Mouse (Mus musculus) kidney, postnatal 0 days (tissue): Measurements from ENCODE around the gene Ttll12. TPM values are rescaled to one million over a fixed set of nuclear protein-coding genes. Genes with fewer than 3 reads are reported as not detected.

ENCODE experiments used
- ATAC-seq: fragments of 200-750 bp; cut with Nextera tagmentation; replicated peaks from 2 replicates; pipeline ENCODE4 v1.8.0; 2017; ENCODE audit warnings: low read depth, moderate number of reproducible peaks, moderate TSS enrichment, moderate library complexity; ENCODE audit not compliant: low FRiP score
- DNase-seq: peaks from one replicate; pipeline ENCODE4 v3.0.0-alpha.2; 2016; ENCODE audit warnings: low spot score
- H3K27ac ChIP-seq: fragments of 300-500 bp; sonication (generic); 2 replicates; pipeline ENCODE4 v1.5.1; 2014; ENCODE audit warnings: mild to moderate bottlenecking
- H3K27me3 ChIP-seq: fragments of 300-500 bp; sonication (generic); 2 replicates; pipeline ENCODE4 v1.6.1; 2014; ENCODE audit warnings: low read length, mixed read lengths; ENCODE audit not compliant: insufficient read depth
- H3K36me3 ChIP-seq: fragments of 300-500 bp; sonication (generic); 2 replicates; pipeline ENCODE4 v1.6.1; 2014; ENCODE audit warnings: low read length, mixed read lengths; ENCODE audit not compliant: insufficient read depth
- H3K4me1 ChIP-seq: fragments of 300-500 bp; sonication (generic); replicated peaks from 2 replicates; pipeline ENCODE4 v1.6.1; 2014; ENCODE audit warnings: antibody characterized with exemption, low read length, mixed read lengths; ENCODE audit not compliant: insufficient read depth
- H3K4me2 ChIP-seq: fragments of 300-500 bp; sonication (generic); 2 replicates; pipeline ENCODE4 v1.6.1; 2014; ENCODE audit warnings: mild to moderate bottlenecking, low read length, moderate library complexity, mixed read lengths
- H3K4me3 ChIP-seq: fragments of 300-500 bp; sonication (generic); replicated peaks from 2 replicates; pipeline ENCODE4 v1.5.1; 2014; ENCODE audit warnings: low read depth, low read length
- H3K9ac ChIP-seq: fragments of 300-500 bp; sonication (generic); 2 replicates; pipeline ENCODE4 v1.6.1; 2014; ENCODE audit warnings: low read depth, low read length
- H3K9me3 ChIP-seq: fragments of 300-500 bp; sonication (generic); replicated peaks from 2 replicates; pipeline ENCODE4 v1.6.1; 2016; ENCODE audit warnings: low read length, inconsistent platforms, mixed read lengths
- CTCF ChIP-seq: IDR thresholded peaks from 2 replicates; pipeline ENCODE4 v1.5.1; 2016; ENCODE audit warnings: antibody characterized with exemption, low read depth, mild to moderate bottlenecking, moderate library complexity
- WGBS: fragments of 180-500 bp; shearing (Covaris S2); extraction: QIAGEN DNeasy Blood & Tissue Kit; methylation state at CpG from one replicate; pipeline ENCODE4 v1.1.7; 2014; 5-methylcytosine and 5-hydroxymethylcytosine counted together
- polyA plus RNA-seq: library from polyadenylated mRNA; unstranded; fragments of >200 nt; fragmentation: Nextera tagmentation; extraction: Ambion mirVana; gene quantifications from 2 replicates; pipeline ENCODE4 v1.2.1, GENCODE M21; 2015

Gene Ttll12
- polyA plus RNA-seq, 1 experiment from 2014 or later, result 22.4 TPM

GRCm38 (mm10) chr15:83573606-83574005 lies 21.4 kb downstream of the Ttll12 start:
- ATAC-seq (no peak), DNase-seq (no peak)
- Histone ChIP-seq H3K4me2 (no peak overlapping the region), H3K4me1 (no peaks in the 10 kb centered on the region), H3K9ac (no peak overlapping the region), H3K27ac (no peak overlapping the region), H3K4me3 (no peak overlapping the region), H3K27me3 (no peaks in the 10 kb centered on the region), H3K9me3 (no peaks in the 10 kb centered on the region), H3K36me3 (peaks cover 37% of the 10 kb centered on the region)
- no peak for TF ChIP-seq CTCF
- 95% methylated on average over 12 of the region's 12 CpGs for WGBS

GRCm38 (mm10) chr15:83572132-83572531 lies 22.8 kb downstream of the Ttll12 start:
- H3K9me3 ChIP-seq, result no peaks in the 10 kb centered on the region
- H3K36me3 ChIP-seq, result peaks cover 25% of the 10 kb centered on the region
- no peak for TF ChIP-seq CTCF
- no peaks in the 10 kb centered on the region for H3K27me3 ChIP-seq
- ATAC-seq (no peak), DNase-seq (no peak)
- H3K9ac ChIP-seq, result no peak overlapping the region
- H3K4me3 ChIP-seq, result no peak overlapping the region
- WGBS, result 66% methylated on average over 4 of the region's 4 CpGs
- no peaks in the 10 kb centered on the region for H3K4me1 ChIP-seq
- no peak overlapping the region for H3K27ac ChIP-seq
- no peak overlapping the region for H3K4me2 ChIP-seq

- no peak for ATAC-seq
- WGBS, result 79% methylated on average over 5 of the region's 5 CpGs
Observed at GRCm38 (mm10) chr15:83571636-83572035, 23.3 kb downstream of the Ttll12 start.

GRCm38 (mm10) chr15:83570641-83571040 lies 24.3 kb downstream of the Ttll12 start:
- Histone ChIP-seq H3K9me3 (no peaks in the 10 kb centered on the region), H3K27me3 (no peaks in the 10 kb centered on the region), H3K4me3 (no peak overlapping the region), H3K9ac (no peak overlapping the region), H3K4me1 (no peaks in the 10 kb centered on the region), H3K4me2 (no peak overlapping the region), H3K27ac (no peak overlapping the region), H3K36me3 (peaks cover 10% of the 10 kb centered on the region; the same call in 1 of the 2 replicates)
- WGBS, result 64% methylated on average over 2 of the region's 2 CpGs
- ATAC-seq (no peak), DNase-seq (no peak)
- peak; percentile 49; the same call in 1 of the 2 replicates for TF ChIP-seq CTCF

More at GRCm38 (mm10) chr15:83571636-83572035, 23.3 kb downstream of the Ttll12 start:
- Histone ChIP-seq H3K9me3 (no peaks in the 10 kb centered on the region), H3K36me3 (peaks cover 20% of the 10 kb centered on the region; the same call in 1 of the 2 replicates), H3K4me3 (no peak overlapping the region), H3K27me3 (no peaks in the 10 kb centered on the region), H3K4me2 (no peak overlapping the region), H3K4me1 (no peaks in the 10 kb centered on the region), H3K27ac (no peak overlapping the region), H3K9ac (no peak overlapping the region)
- DNase-seq, result no peak
- no peak for TF ChIP-seq CTCF

- Histone ChIP-seq H3K4me3 (no peak overlapping the region), H3K27ac (no peak overlapping the region), H3K9me3 (no peaks in the 10 kb centered on the region), H3K9ac (no peak overlapping the region), H3K36me3 (0 out of 2 replicates have a peak, but pooled peaks cover 3% of the 10 kb centered on the region), H3K4me1 (no peaks in the 10 kb centered on the region), H3K4me2 (no peak overlapping the region), H3K27me3 (no peaks in the 10 kb centered on the region)
- no peak for TF ChIP-seq CTCF
- DNase-seq (peak; percentile 40), ATAC-seq (no peak)
- 63% methylated on average over 11 of the region's 11 CpGs for WGBS
Observed at GRCm38 (mm10) chr15:83569682-83570081, 25.3 kb downstream of the Ttll12 start.

- no peak overlapping the region for H3K27ac ChIP-seq
- no peak for TF ChIP-seq CTCF
- no peak overlapping the region for H3K4me2 ChIP-seq
- H3K9me3 ChIP-seq, result no peaks in the 10 kb centered on the region
- no peak for ATAC-seq
- no peak overlapping the region for H3K4me3 ChIP-seq
- H3K4me1 ChIP-seq, result no peaks in the 10 kb centered on the region
- no peak overlapping the region for H3K9ac ChIP-seq
- no peak for DNase-seq
- no peaks in the 10 kb centered on the region for H3K27me3 ChIP-seq
- 96% methylated on average over 5 of the region's 5 CpGs for whole genome bisulfite sequencing
- no peaks in the 10 kb centered on the region for H3K36me3 ChIP-seq
Observed at GRCm38 (mm10) chr15:83568544-83568943, 26.4 kb downstream of the Ttll12 start.

GRCm38 (mm10) chr15:83567728-83568127 lies 27.2 kb downstream of the Ttll12 start:
- H3K4me1 ChIP-seq, result no peaks in the 10 kb centered on the region
- H3K4me2 ChIP-seq, result no peak overlapping the region
- H3K27ac ChIP-seq, result no peak overlapping the region
- ATAC-seq (no peak), DNase-seq (no peak)
- H3K36me3 ChIP-seq, result no peaks in the 10 kb centered on the region
- 90% methylated on average over 3 of the region's 3 CpGs for WGBS
- H3K9ac ChIP-seq, result no peak overlapping the region
- H3K9me3 ChIP-seq, result no peaks in the 10 kb centered on the region
- no peak for TF ChIP-seq CTCF
- no peak overlapping the region for H3K4me3 ChIP-seq
- no peaks in the 10 kb centered on the region for H3K27me3 ChIP-seq
